Mouse (Mus musculus) spleen, embryonic (tissue): ENCODE results near the gene Nim1k.

Source experiments
- CTCF ChIA-PET: fragments of 350-600 bp; sonication (Branson Sonifier 250); formaldehyde crosslinking; loops from one replicate; lab custom pipeline; 2022; lab: Charles Lee

The Nim1k gene

GRCm38 (mm10) chr13:119755681-119756471, at the start of gene Nim1k:
Gene Nim1k, minus strand, starts transcription at chr13:119755882.
- CTCF ChIA-PET, result interaction anchor here (1.0 kb wide), 1 partner anchor 11 kb away, joined by 3 read pairs; no protein-coding TSS in a partner anchor

GRCm38 (mm10) chr13:119797656-119798055, 42.0 kb upstream of the Nim1k start:
- CTCF ChIA-PET, result interaction anchor here (0.6 kb wide), 1 partner anchor 10 kb away, joined by 6 read pairs; no protein-coding TSS in a partner anchor

- CTCF ChIA-PET, result interaction anchor here (0.7 kb wide), 1 partner anchor 93 kb away, joined by 3 read pairs; no protein-coding TSS in a partner anchor
Measured at GRCm38 (mm10) chr13:119792791-119793404, 37.2 kb upstream of the Nim1k start.

GRCm38 (mm10) chr13:119791580-119792135, 36.0 kb upstream of the Nim1k start:
- CTCF ChIA-PET, result no interaction called here

GRCm38 (mm10) chr13:119790761-119791579, 35.3 kb upstream of the Nim1k start, which contains the start of gene Zfp131:
Gene Zfp131, minus strand, starts transcription at chr13:119790889.
- CTCF ChIA-PET, result no interaction called here

- CTCF ChIA-PET, result interaction anchor here (0.8 kb wide), 1 partner anchor 11 kb away, joined by 4 read pairs; no protein-coding TSS in a partner anchor
Measured at GRCm38 (mm10) chr13:119789851-119790717, 34.4 kb upstream of the Nim1k start.

- CTCF ChIA-PET, result no interaction called here
Measured at GRCm38 (mm10) chr13:119783581-119783980, 27.9 kb upstream of the Nim1k start.

GRCm38 (mm10) chr13:119768541-119768940, 12.9 kb upstream of the Nim1k start:
- CTCF ChIA-PET, result interaction anchor here (0.6 to 0.9 kb wide), 2 partner anchors 10 to 43 kb away, joined by 3 to 7 read pairs; no protein-coding TSS in a partner anchor

- CTCF ChIA-PET, result no interaction called here
Measured at GRCm38 (mm10) chr13:119766480-119766879, 10.8 kb upstream of the Nim1k start.

GRCm38 (mm10) chr13:119756831-119757230, 1.1 kb upstream of the Nim1k start:
- CTCF ChIA-PET, result no interaction called here

- CTCF ChIA-PET, result interaction anchor here (1.0 kb wide), 1 partner anchor 12 kb away, joined by 3 read pairs; no protein-coding TSS in a partner anchor
Measured at GRCm38 (mm10) chr13:119755141-119755547, 538 bp downstream of the Nim1k start.

- CTCF ChIA-PET, result no interaction called here
Measured at GRCm38 (mm10) chr13:119754635-119755020, 1.1 kb downstream of the Nim1k start.

- CTCF ChIA-PET, result no interaction called here
Measured at GRCm38 (mm10) chr13:119753859-119754634, 1.6 kb downstream of the Nim1k start.

GRCm38 (mm10) chr13:119746930-119747329, 8.8 kb downstream of the Nim1k start:
- CTCF ChIA-PET, result no interaction called here

GRCm38 (mm10) chr13:119743470-119743869, 12.2 kb downstream of the Nim1k start:
- CTCF ChIA-PET, result no interaction called here

- CTCF ChIA-PET, result no interaction called here
Measured at GRCm38 (mm10) chr13:119742711-119743415, 12.8 kb downstream of the Nim1k start.

GRCm38 (mm10) chr13:119741390-119742237, 14.1 kb downstream of the Nim1k start:
- CTCF ChIA-PET, result no interaction called here

- CTCF ChIA-PET, result interaction anchor here (0.5 kb wide), 1 partner anchor 8 kb away, joined by 5 read pairs; no protein-coding TSS in a partner anchor
Measured at GRCm38 (mm10) chr13:119731448-119731847, 24.2 kb downstream of the Nim1k start.
